Mouse (Mus musculus) stomach, embryonic 14.5 days (tissue): ENCODE results near the gene Lrrc34. TPM values are rescaled to one million over a fixed set of nuclear protein-coding genes. Genes with fewer than 3 reads are reported as not detected.
A peak's percentile ranks its signal among the peaks of the same experiment; 100 is the strongest.

ENCODE experiments used
- ATAC-seq: fragments of 200-750 bp; cut with Nextera tagmentation; 2 replicates; pipeline ENCODE4 v1.8.0; 2017; ENCODE audit warnings: low read depth, moderate TSS enrichment; ENCODE audit not compliant: insufficient number of reproducible peaks, insufficient read depth, low FRiP score
- H3K27ac ChIP-seq: fragments of 300-500 bp; sonication (generic); 2 replicates; pipeline ENCODE4 v1.5.1; 2014; ENCODE audit warnings: mild to moderate bottlenecking, low read length, moderate library complexity, mixed read lengths
- H3K27me3 ChIP-seq: fragments of 300-500 bp; sonication (generic); 2 replicates; pipeline ENCODE4 v1.6.1; 2014; ENCODE audit warnings: low read length, control low read depth, mixed read lengths; ENCODE audit not compliant: control insufficient read depth, insufficient read depth
- H3K36me3 ChIP-seq: fragments of 300-500 bp; sonication (generic); 2 replicates; pipeline ENCODE4 v1.6.1; 2014; ENCODE audit warnings: mild to moderate bottlenecking, control low read depth, low read length, moderate library complexity, mixed read lengths; ENCODE audit not compliant: control insufficient read depth, insufficient read depth
- H3K4me1 ChIP-seq: fragments of 300-500 bp; sonication (generic); 2 replicates; pipeline ENCODE4 v1.6.1; 2014; ENCODE audit warnings: low read length, control low read depth, mixed read lengths; ENCODE audit not compliant: control insufficient read depth, insufficient read depth
- H3K4me2 ChIP-seq: fragments of 300-500 bp; sonication (generic); replicated peaks from 2 replicates; pipeline ENCODE4 v1.6.1; 2014; ENCODE audit warnings: low read depth, low read length, control low read depth
- H3K4me3 ChIP-seq: fragments of 300-500 bp; sonication (generic); 2 replicates; pipeline ENCODE4 v1.5.1; 2014; ENCODE audit warnings: low read depth, low read length, control low read depth
- H3K9ac ChIP-seq: fragments of 300-500 bp; sonication (generic); replicated peaks from 2 replicates; pipeline ENCODE4 v1.6.1; 2014; ENCODE audit warnings: low read depth, mild to moderate bottlenecking, control low read depth, low read length, moderate library complexity, mixed read lengths
- H3K9me3 ChIP-seq: fragments of 300-500 bp; sonication (generic); 2 replicates; pipeline ENCODE4 v1.6.1; 2016; ENCODE audit warnings: low read depth, low read length, control low read depth; ENCODE audit not compliant: control insufficient read depth
- WGBS: fragments of 180-500 bp; shearing (Covaris S2); extraction: QIAGEN DNeasy Blood & Tissue Kit; methylation state at CpG from one replicate; pipeline ENCODE4 v1.1.7; 2014; 5-methylcytosine and 5-hydroxymethylcytosine counted together
- polyA plus RNA-seq: library from polyadenylated mRNA; unstranded; fragments of >200 nt; fragmentation: Nextera tagmentation; extraction: Ambion mirVana; gene quantifications from 2 replicates; pipeline ENCODE4 v1.2.1, GENCODE M21; 2014

The Lrrc34 gene
- polyA plus RNA-seq, 1 experiment from 2014 or later: 1.1 TPM

DNA sequence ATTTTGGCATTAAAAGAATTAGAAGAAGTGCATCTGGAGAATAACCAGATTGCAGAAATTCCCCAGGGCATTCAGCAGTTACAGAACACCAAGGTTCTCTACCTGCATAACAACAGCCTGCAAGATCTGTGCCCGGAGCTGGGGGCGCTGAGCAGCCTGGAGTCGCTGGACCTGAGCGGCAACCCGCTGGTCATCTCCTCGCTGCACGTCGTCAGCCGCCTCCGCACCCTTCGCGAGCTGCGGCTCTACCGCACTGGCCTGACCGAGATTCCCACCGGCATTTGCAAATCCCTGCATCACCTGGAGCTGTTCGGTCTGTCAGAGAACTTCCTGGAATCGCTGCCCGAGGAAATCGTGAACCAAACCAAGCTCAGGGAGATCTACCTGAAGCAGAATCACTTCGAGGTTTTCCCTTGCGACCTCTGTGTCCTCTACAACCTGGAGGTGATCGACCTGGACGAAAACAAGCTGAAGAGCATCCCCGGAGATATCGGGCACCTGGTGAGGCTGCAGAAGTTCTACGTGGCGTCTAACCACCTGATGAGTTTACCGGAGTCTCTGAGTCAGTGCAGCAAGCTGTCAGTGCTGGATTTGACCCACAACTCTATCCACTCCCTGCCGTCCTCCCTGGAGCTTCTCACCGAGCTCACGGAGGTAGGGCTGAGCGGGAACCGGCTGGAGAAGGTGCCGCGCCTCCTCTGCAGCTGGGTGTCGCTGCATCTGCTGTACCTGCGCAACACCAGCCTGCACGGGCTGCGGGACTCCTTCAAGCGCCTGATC is 2.6 kb upstream of the Lrrc34 start:
- Histone ChIP-seq H3K27me3 (0 out of 2 replicates have a peak, but pooled peaks cover 4% of the 10 kb centered on the region), H3K9ac (peak overlapping the region; percentile 3; the same call in 1 of the 2 replicates), H3K4me2 (peak overlapping the region; percentile 74), H3K36me3 (no peaks in the 10 kb centered on the region), H3K4me1 (no peaks in the 10 kb centered on the region; the same call in 1 of the 2 replicates), H3K27ac (no peak overlapping the region), H3K9me3 (no peaks in the 10 kb centered on the region), H3K4me3 (peak overlapping the region; percentile 34)
- 0 out of 2 replicates have a peak, but pooled peaks have one; percentile 59 for ATAC-seq
- WGBS: 1% methylated on average over 41 of the region's 41 CpGs

DNA sequence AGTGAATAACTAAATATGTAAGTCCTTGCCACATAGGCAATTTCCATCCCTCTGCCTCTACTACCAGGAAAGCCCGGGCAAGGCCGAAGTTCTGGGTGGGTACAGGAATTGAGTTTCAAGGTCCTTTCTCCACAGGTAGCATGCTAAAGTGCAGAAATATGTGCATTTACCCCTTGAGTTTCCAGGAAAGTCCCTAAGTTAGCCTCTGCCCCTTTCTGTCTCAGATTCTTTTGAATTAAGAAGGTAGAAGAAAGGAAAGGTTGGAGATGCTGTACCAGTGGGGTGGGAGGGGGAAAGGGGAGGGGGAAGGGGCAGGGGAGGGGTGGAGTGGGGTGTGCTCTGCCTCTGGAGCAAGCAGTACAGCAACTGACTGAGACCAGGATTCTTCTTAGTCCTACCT is 797 bp upstream of the Lrrc34 start:
- H3K27me3 ChIP-seq: 0 out of 2 replicates have a peak, but pooled peaks cover 4% of the 10 kb centered on the region
- no peak for ATAC-seq
- no peaks in the 10 kb centered on the region for H3K9me3 ChIP-seq
- no peak overlapping the region for H3K4me2 ChIP-seq
- WGBS: 95% methylated on average over 2 of the region's 2 CpGs
- no peaks in the 10 kb centered on the region for H3K36me3 ChIP-seq
- no peak overlapping the region for H3K9ac ChIP-seq
- H3K4me1 ChIP-seq: no peaks in the 10 kb centered on the region; the same call in 1 of the 2 replicates
- no peak overlapping the region for H3K27ac ChIP-seq
- H3K4me3 ChIP-seq: no peak overlapping the region

DNA sequence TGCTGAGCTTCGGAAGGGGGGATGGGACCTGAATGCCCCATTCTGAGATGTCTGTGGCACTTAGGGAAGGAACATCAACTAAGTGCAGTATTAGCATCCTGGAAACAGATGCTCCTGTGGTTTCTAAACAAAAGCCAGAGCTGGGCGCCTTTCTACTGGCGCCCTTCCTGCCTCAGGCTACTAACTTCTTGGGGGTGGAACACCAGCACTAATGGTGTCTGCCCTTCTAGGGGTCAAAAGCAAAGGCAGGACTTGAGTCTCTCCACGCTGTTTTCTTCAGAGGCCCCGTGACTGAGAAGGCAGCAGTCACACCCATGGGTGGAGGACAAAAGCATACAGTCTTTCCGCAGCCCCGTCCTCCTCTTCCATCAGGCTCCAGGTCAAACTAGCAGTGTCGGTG is 908 bp downstream of the Lrrc34 start:
- Histone ChIP-seq H3K4me1 (no peaks in the 10 kb centered on the region; the same call in 1 of the 2 replicates), H3K4me3 (no peak overlapping the region), H3K9ac (no peak overlapping the region), H3K9me3 (no peaks in the 10 kb centered on the region), H3K4me2 (no peak overlapping the region), H3K36me3 (no peaks in the 10 kb centered on the region), H3K27ac (no peak overlapping the region), H3K27me3 (0 out of 2 replicates have a peak, but pooled peaks cover 4% of the 10 kb centered on the region)
- ATAC-seq: no peak
- WGBS: 46% methylated on average over 8 of the region's 8 CpGs

- no peak within 1 kb of the TSS for H3K4me2 ChIP-seq
- H3K4me1 ChIP-seq: no peaks in the 10 kb centered on the region; the same call in 1 of the 2 replicates
- no peak within 1 kb of the TSS for H3K9ac ChIP-seq
- no peaks in the 10 kb centered on the region for H3K9me3 ChIP-seq
- H3K27ac ChIP-seq: no peak within 1 kb of the TSS
- no peak within 1 kb of the TSS for H3K4me3 ChIP-seq
- H3K36me3 ChIP-seq: no peaks in the 10 kb centered on the region
- WGBS: 70% methylated on average over 2 of the region's 2 CpGs
- H3K27me3 ChIP-seq: no peaks in the 10 kb centered on the region
- no peak for ATAC-seq
Observed at GRCm38 (mm10) chr3:30644207-30644606, 3.5 kb downstream of the Lrrc34 start, which contains the start of gene Lrriq4. TSS of gene Lrriq4 (plus strand) at chr3:30644507.

DNA sequence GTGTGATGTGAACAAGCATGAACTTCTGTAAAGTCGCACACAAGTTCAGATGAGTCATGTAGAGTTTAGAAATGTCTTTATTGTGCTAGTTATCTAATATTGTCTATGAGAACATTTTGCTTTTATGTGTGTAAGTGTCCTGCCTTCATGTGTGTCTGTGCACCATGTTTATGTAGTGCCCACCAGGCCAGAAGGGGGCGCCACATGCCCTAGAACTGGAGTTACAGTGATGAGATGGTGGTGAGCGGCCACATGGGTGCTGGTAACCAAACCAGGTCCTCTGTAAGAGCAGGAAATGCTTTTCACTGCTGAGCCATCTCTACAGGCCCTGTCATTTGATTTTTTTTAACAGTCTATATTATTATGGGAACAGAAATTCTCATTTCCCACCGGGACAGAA is 12.0 kb downstream of the Lrrc34 start:
- 79% methylated on average over 4 of the region's 4 CpGs for WGBS
- Histone ChIP-seq H3K27me3 (no peaks in the 10 kb centered on the region), H3K9me3 (no peaks in the 10 kb centered on the region), H3K4me3 (no peak overlapping the region), H3K4me1 (no peaks in the 10 kb centered on the region), H3K9ac (no peak overlapping the region), H3K36me3 (no peaks in the 10 kb centered on the region), H3K4me2 (no peak overlapping the region), H3K27ac (no peak overlapping the region)
- ATAC-seq: no peak

DNA sequence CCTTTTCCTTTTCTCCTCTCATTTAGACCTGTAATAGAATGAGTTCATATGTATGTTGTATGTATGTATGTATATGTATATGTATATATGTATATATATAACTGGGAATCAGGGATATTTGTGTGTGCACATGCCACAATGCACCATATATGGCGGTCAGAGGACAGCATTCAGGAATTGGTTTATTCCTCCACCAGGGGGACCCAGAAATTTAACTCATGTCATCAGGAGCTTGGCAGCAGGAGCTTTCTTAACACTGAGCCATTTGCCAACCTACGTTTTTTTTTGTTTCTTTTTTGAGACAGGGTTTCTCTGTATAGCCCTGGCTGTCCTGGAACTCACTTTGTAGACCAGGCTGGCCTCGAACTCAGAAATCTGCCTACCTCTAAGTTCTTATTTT is 14.0 kb downstream of the Lrrc34 start:
- no peak for ATAC-seq
- Histone ChIP-seq H3K27ac (no peak overlapping the region), H3K4me1 (no peaks in the 10 kb centered on the region), H3K9ac (no peak overlapping the region), H3K9me3 (no peaks in the 10 kb centered on the region), H3K4me3 (no peak overlapping the region), H3K36me3 (no peaks in the 10 kb centered on the region), H3K4me2 (no peak overlapping the region), H3K27me3 (no peaks in the 10 kb centered on the region)
- 57% methylated on average over 3 of the region's 3 CpGs for WGBS

DNA sequence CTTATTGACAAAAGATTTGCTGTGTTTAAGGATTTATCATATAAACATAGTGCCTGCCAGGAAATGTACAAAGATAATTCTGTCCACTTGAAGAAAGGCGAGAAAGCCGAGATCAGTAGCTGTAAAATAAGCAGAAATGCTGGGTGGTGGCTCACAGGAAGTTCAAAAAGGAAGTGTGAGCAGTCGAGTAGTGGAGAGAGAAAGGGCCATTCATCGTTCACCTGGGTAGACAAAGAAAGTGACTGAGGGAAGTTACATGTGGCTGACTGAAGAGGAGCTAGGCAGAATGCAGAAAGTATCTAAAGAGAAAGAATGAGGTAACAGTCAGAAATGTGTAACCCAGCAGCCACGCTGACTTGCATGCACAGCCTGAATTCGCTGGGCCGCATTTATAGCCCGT is 27.5 kb downstream of the Lrrc34 start:
- 78% methylated on average over 8 of the region's 8 CpGs for whole genome bisulfite sequencing
- H3K36me3 ChIP-seq: peaks cover 26% of the 10 kb centered on the region
- no peaks in the 10 kb centered on the region for H3K9me3 ChIP-seq
- no peaks in the 10 kb centered on the region for H3K27me3 ChIP-seq
- H3K9ac ChIP-seq: no peak overlapping the region
- H3K4me2 ChIP-seq: no peak overlapping the region
- no peak overlapping the region for H3K4me3 ChIP-seq
- no peak for ATAC-seq
- H3K27ac ChIP-seq: no peak overlapping the region
- H3K4me1 ChIP-seq: no peaks in the 10 kb centered on the region

- Histone ChIP-seq H3K4me3 (no peak overlapping the region), H3K9ac (no peak overlapping the region), H3K4me2 (no peak overlapping the region), H3K4me1 (no peaks in the 10 kb centered on the region), H3K9me3 (no peaks in the 10 kb centered on the region), H3K36me3 (peaks cover 67% of the 10 kb centered on the region), H3K27me3 (no peaks in the 10 kb centered on the region), H3K27ac (no peak overlapping the region)
- ATAC-seq: no peak
- 88% methylated on average over 4 of the region's 4 CpGs for WGBS
Observed at GRCm38 (mm10) chr3:30610930-30611329, 36.7 kb downstream of the Lrrc34 start.
